Mouse (Mus musculus): ENCODE measurements around the gene Slc16a14.

DNA sequence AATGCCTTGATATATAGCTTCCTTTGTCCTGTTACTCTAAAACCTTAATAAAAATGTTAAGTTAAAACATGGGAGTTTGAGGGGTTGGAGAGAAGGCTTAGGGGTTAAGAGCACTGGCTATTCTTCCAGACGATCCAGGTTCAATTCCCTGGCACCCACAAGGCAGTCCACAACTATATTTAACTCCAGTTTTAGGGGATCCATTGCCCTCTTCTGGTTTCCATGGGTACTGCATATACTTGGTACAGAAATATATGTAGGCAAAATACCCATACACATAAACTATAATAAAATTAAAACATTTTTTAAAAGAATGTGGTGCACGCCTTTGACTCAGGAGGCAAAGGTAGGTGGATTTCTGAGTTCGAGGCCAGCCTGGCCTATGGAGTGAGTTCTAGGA lies 49.8 kb downstream of the Slc16a14 start:
- no peak for TF ChIP-seq CHD1 (IDR thresholded peaks at IDR 0.05; ENCODE audit: low read depth, low read length)
- TF ChIP-seq UBTF (IDR thresholded peaks at IDR 0.05; ENCODE audit: low read depth, low read length) = no peak
- TF ChIP-seq CTCF (conservative IDR thresholded peaks at IDR 0.05 in 1 of 2, IDR thresholded peaks at IDR 0.05 in 1 of 2; ENCODE audit: low read depth in 2 of 2, low read length in 2 of 2) = peak; percentile 21 to 45; a peak in 2 of 4 replicates
- TF ChIP-seq POLR2A (IDR thresholded peaks at IDR 0.05; ENCODE audit: low read depth, low read length) = no peak
- no peak for TF ChIP-seq GABPA (IDR thresholded peaks at IDR 0.05; ENCODE audit: insufficient replicate concordance, low read depth, low read length)
- no peak for TF ChIP-seq ZNF384 (IDR thresholded peaks at IDR 0.05; ENCODE audit: low read depth, low read length)
- TF ChIP-seq SMC3 (IDR thresholded peaks at IDR 0.05; ENCODE audit: low read depth, low read length) = peak; percentile 14; the same call in 1 of the 2 replicates
- no peak for TF ChIP-seq EP300 (IDR thresholded peaks at IDR 0.05; ENCODE audit: low read length)

All from CH12.LX (cell line).